Mouse (Mus musculus) adrenal gland, adult 2 months (tissue): Measurements from ENCODE around the gene Nsg1. TPM values are rescaled to one million over a fixed set of nuclear protein-coding genes. Genes with fewer than 3 reads are reported as not detected.

ENCODE experiments used
- DNase-seq: peaks from one replicate; pipeline ENCODE4 v3.0.0; 2021
- polyA plus RNA-seq: library from polyadenylated mRNA; depleted of rRNA; stranded (reverse); fragments of >200 nt; gene quantifications from 2 replicates; pipeline ENCODE4 v1.2.3, GENCODE M21; 2012
- total RNA-seq, 2 experiments: library from RNA; stranded (reverse); gene quantifications; 2 replicates each; pipeline ENCODE4 v1.2.3; 2021

The Nsg1 gene
- total and polyA plus RNA-seq, 3 experiments = 41.3 to 89.3 (median 58.0) TPM

- no peak for DNase-seq
These were observed 18.8 kb downstream of the Nsg1 start for GRCm38 (mm10) chr5:38140893-38141292.

DNA sequence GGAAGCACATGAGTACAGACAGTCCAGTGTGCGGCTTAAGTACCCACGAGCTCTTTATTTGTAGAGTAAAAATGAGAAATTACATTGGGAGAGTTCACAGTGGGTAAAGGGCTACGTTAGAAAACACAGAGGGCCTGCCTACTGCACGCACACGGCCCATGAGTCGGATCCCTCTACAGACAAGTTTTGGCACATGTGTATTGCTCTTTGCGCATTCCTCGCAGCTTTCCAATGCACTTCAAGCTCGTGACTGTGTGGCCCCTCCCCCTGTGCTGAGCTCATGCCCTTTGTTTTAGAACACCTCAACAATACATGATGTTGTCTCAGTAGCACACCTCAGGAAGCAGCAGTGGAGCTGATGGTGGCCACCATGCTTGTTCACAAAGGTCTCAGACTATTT lies 22.5 kb downstream of the Nsg1 start:
- DNase-seq = no peak

DNA sequence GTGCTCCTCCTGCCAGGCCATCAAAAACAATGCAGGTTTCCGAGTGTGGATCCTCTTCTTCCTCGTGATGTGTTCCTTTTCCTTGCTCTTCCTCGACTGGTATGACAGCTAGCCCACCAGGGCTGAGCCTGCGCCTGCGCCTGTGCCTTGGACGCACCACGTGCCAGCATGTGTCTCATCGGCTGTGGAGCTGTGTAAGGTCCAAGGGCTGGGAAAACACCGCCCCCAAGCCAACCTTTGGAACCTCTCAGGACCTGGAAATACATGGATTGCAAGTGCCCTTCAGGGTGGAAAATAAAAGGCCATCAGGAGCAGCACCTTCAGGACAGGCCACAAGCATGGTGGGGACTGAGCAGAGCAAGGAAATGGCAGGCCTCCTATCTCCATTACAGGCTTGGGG lies 23.5 kb downstream of the Nsg1 start:
- no peak for DNase-seq

GRCm38 (mm10) chr5:38129339-38129738 lies 30.4 kb downstream of the Nsg1 start:
- no peak for DNase-seq

GRCm38 (mm10) chr5:38126519-38127306 lies 33.0 kb downstream of the Nsg1 start:
- no peak for DNase-seq

DNA sequence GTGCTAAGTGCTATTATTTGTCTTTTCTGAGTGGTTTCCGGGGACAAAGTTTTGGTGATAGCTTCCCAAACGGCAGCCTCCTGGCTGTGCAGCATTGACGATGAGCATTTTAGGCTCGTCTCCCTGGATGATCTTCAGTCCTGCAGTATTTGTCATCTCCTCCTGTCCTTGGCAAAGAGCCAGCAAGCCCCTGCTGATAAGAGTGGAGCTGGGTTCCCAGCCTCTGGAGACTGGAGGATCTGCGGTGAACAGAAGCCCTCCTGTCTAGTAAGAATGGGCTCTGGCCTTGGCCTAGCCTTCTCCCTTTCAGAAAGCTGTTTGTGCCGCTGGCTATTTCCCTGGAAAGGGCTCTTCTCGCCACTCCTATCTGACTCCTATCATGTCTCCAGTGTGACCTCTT lies 38.0 kb downstream of the Nsg1 start:
- DNase-seq = peak; percentile 47

DNA sequence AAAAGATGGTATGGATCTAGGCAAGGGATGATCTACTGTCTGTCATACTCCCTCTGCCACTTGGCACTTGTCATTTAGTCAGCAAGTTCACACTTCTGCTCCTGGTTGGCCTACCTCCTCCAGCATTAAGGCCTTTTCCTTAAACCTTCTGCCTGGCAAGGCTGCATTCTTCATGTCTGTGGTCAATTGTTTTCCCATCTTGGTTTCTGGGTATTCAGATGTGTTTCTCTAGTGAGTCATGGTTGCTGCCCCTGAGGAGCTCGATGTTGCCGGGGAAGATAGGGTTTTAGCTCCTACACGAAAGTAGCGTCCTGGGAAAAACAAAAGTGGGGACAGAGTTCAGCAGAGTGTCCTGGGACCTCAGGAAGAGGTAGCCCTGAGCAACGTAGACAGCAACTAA lies 40.4 kb downstream of the Nsg1 start:
- DNase-seq = no peak

DNA sequence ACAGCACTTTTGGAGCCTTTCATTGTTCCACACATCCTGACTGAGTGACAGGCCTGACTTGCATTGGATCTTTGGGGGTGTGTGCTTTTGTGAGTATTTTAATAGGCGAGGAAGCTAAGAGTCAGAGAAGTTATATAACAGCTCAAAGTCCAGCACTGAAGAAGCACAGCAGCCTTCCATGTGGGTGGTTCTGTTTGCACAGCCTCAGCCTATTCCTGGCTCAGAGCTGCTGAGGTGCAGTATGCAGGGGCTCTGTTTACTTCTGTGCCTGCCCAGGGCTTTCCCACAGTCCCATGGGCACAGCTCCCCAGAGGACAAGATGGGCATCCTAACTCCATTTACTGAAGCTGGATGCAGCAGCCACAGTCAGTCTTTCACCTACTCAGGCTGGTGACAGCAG lies 42.7 kb downstream of the Nsg1 start:
- no peak for DNase-seq

DNA sequence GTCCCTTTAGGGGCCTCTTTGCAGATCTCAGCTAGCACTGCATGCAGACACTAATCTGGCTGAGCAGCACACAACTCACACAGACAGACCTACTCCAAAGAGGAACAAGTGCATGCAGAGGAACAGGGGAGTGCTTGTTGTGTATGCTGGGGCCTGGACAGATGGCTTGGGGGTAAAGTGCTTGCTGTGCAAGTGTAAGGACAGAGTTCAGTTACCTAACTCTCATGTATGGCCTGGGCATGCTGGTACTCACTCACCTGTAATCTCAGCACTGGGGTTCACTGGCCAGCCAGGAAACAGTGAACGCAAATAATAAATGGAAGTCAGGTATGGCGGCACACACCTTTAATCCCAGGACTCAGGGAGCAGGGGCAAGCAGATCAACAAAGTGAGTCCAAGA lies 45.2 kb downstream of the Nsg1 start:
- DNase-seq = no peak

DNA sequence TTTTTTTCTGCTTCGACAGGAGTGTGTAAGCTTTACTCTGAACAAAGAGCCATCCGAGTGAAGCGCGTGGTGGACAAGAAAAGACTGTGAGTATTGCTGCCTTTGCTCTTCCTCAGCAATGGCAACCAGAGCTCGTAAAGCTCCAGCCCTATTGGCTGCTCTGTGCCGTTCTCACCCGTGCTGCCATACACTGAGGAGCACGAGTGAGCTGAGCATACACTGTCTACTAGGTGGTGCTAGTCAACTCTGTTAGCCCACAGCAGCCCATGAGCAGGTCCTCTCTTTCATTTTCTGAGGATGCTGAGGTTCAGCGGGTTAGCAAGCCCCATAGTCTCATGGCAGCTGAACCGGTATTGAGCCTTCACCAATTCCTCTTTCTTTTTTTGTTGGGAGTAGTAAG lies 52.9 kb downstream of the Nsg1 start:
- DNase-seq = no peak

GRCm38 (mm10) chr5:38106080-38106697 lies 53.5 kb downstream of the Nsg1 start:
- DNase-seq = no peak

GRCm38 (mm10) chr5:38102945-38103344 lies 56.8 kb downstream of the Nsg1 start:
- no peak for DNase-seq

- DNase-seq = no peak
These were observed 60.5 kb downstream of the Nsg1 start for GRCm38 (mm10) chr5:38099139-38099676.

- DNase-seq = no peak
These were observed 62.1 kb downstream of the Nsg1 start for GRCm38 (mm10) chr5:38097501-38098093.

DNA sequence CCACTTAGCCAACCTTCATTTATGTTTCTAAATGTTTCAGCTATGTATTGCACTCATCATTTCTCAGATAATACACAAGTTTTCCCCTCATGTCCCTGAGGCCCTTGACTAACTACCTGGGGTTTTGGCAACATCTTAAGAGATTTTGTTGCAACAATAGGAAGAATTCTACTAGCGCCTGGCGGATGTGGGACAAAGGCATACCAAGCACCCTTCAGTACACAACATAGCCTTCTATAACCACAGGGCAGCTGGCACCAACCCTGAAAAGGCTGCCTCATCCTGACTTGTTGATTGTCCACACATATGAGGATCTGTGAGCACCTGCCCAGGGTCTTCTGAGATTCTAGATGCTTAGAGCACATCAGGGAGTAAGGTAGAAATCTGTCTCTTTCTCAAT lies 65.4 kb downstream of the Nsg1 start:
- no peak for DNase-seq

- no peak for DNase-seq
These were observed 67.8 kb downstream of the Nsg1 start for GRCm38 (mm10) chr5:38091966-38092304.

DNA sequence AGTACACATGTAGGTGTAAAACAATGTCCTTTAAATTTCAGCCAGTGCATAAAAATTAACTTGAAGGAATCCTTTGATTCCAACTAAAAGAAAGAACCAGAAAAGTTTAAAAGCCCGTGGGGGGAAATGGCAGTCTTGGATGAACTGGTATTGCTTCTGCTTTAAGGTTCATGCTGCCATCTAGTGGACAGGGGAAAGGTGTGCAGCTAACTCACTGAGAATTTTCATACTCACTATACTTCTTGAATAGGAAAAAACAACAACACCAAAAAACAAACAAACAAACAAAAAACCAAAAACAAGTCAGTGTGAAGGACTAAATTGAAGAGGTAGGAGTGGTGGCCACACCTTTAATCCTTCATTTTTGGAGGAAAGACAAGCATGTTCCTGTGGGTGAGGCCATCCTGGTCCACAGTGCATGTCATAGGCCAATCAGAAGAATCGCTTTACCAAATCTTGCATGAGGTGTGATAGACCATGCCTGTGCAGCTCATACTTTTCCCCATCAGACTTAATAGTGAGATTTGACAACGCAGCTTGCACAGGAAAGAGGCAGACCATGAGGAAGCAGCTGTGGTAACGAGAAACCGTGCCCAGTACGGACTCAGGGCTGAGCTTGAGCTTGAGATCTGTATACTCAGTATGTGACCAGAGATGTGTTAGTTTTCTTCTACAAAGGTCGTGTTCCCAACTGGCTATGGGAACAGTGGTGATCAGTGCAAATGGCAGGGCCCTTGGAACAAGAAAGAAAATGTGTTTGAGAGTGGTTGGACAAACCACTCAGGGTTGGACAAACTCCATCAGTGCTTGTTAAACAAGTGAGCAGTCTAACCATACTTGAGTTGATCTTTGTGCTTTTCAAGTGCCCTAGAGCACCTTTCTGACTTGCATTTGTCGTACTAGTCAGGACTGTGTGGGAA lies 68.4 kb downstream of the Nsg1 start:
- DNase-seq = no peak

DNA sequence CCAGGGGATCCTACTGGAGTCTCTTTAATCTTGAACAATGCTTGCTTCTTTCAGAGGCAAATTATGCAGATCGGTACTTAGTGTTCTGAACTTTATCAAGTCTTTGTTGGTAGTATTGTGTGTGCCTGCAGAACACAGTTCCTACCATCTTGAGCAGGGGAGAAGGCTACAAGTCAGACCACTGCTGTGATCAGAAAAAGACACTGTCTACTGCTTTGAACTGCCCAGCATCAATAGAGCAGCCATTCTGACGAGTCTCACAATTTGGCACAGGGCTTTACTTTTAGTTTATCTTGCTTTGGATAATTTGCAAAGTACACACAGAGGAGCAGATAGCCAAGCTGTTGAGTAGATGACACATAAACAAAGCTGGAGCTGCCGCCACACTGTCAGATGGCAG lies 69.1 kb downstream of the Nsg1 start:
- no peak for DNase-seq

DNA sequence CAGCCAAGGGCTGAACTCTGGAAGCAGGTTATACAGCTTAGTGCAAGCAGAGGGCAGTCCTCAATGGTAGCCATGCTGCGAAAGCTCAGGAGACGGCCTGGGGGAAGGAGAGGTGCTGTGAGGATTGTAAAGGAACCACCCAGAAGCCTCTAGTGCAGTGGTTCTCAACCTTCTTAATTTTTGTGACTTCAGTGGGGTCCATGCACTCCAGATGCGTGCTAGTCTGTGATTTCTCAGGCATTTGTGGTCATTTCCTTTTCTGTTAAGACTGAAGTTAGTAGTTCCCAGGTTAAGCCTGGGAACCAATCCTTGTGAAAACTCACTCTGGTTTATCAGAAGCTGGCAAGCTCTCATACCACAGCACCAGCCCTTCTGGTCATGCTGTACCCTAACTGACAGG lies 69.6 kb downstream of the Nsg1 start:
- DNase-seq = no peak
